Mouse (Mus musculus) heart, embryonic 13.5 days (tissue): ENCODE measurements at regions not wholly inside any gene's neighbourhood (a gene's known extent, or its start where the extent isn't known, plus 50 kb on each side); places are given as distances from the start of the nearest gene placed in this dataset.

ENCODE experiments used
- ATAC-seq: fragments of 200-750 bp; cut with Nextera tagmentation; 2 replicates; pipeline ENCODE4 v1.8.0; 2017; ENCODE audit warnings: moderate TSS enrichment; ENCODE audit not compliant: insufficient number of reproducible peaks, low FRiP score, low TSS enrichment; ENCODE audit errors: extremely low read depth
- H3K27ac ChIP-seq: fragments of 300-500 bp; sonication (generic); replicated peaks from 2 replicates; pipeline ENCODE4 v1.5.1; 2015; ENCODE audit warnings: moderate library complexity, mild to moderate bottlenecking, inconsistent platforms
- H3K27me3 ChIP-seq: fragments of 300-500 bp; sonication (generic); replicated peaks from 2 replicates; pipeline ENCODE4 v1.6.1; 2015; ENCODE audit warnings: mild to moderate bottlenecking, inconsistent platforms
- H3K36me3 ChIP-seq: fragments of 300-500 bp; sonication (generic); 2 replicates; pipeline ENCODE4 v1.6.1; 2015; ENCODE audit warnings: mild to moderate bottlenecking, inconsistent platforms
- H3K4me1 ChIP-seq: fragments of 300-500 bp; sonication (generic); 2 replicates; pipeline ENCODE4 v1.6.1; 2015; ENCODE audit warnings: inconsistent platforms
- H3K4me2 ChIP-seq: fragments of 300-500 bp; sonication (generic); 2 replicates; pipeline ENCODE4 v1.6.1; 2015; ENCODE audit warnings: inconsistent platforms, mild to moderate bottlenecking, moderate library complexity
- H3K4me3 ChIP-seq: fragments of 300-500 bp; sonication (generic); 2 replicates; pipeline ENCODE4 v1.5.1; 2015; ENCODE audit warnings: moderate library complexity, mild to moderate bottlenecking, inconsistent platforms
- H3K9ac ChIP-seq: fragments of 300-500 bp; sonication (generic); 2 replicates; pipeline ENCODE4 v1.6.1; 2015; ENCODE audit warnings: inconsistent platforms, mild to moderate bottlenecking, moderate library complexity
- H3K9me3 ChIP-seq: fragments of 300-500 bp; sonication (generic); 2 replicates; pipeline ENCODE4 v1.6.1; 2016; ENCODE audit warnings: inconsistent platforms
- WGBS: fragments of 180-500 bp; shearing (Covaris S2); methylation state at CpG from one replicate; pipeline ENCODE4 v1.1.7; 2015; ENCODE audit warnings: mixed read lengths; 5-methylcytosine and 5-hydroxymethylcytosine counted together

DNA sequence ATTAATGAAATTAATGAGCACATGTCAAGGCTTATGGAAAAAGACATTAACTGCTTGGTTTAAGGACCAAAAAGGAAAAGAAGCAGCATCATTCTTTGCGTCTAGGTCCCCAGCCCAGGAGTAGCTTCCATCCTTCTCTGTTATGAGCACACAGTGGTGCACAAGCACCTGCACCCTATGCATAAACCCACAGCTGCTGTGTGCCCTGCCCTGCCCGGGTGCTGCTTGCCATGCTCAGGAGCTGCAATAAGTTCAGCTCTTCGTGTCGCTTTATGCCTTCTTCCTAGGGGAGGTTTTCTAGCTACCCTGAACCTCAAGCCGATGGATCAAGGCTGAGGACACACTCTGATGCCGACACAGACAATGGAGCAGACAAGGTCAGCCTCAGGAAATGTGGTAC, 194.8 kb downstream of the Dad1 start:
- no peak for ATAC-seq
- 0 out of 2 replicates have a peak, but pooled peaks cover 3% of the 10 kb centered on the region for H3K27me3 ChIP-seq
- H3K27ac ChIP-seq = no peak overlapping the region
- H3K4me1 ChIP-seq = peaks cover 8% of the 10 kb centered on the region
- H3K4me3 ChIP-seq = no peak overlapping the region
- H3K9me3 ChIP-seq = no peaks in the 10 kb centered on the region
- WGBS = 69% methylated on average over 6 of the region's 6 CpGs
- H3K9ac ChIP-seq = no peak overlapping the region
- H3K36me3 ChIP-seq = no peaks in the 10 kb centered on the region
- no peak overlapping the region for H3K4me2 ChIP-seq

DNA sequence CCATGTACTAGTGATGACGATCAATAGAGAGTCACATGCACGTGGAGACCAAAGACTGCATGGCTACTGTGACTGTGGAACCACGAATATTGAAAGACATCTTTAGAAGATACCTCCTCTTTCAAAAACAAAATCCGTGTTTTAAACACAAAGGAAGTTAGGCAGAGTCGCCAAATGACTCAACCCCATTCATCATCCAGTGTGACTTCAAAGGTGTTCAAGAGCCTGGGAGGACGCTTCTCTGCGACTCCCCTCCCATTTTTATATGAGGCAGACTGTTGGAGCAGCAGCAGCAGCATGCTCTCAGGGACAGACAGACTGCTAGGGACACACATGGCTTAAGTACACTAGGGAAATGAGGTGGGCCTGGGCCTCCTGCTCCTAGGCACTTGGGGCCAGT, 197.2 kb downstream of the Dad1 start:
- Histone ChIP-seq H3K27ac (no peak overlapping the region), H3K4me2 (no peak overlapping the region), H3K4me1 (no peaks in the 10 kb centered on the region), H3K27me3 (0 out of 2 replicates have a peak, but pooled peaks cover 3% of the 10 kb centered on the region), H3K9me3 (no peaks in the 10 kb centered on the region), H3K4me3 (no peak overlapping the region), H3K9ac (no peak overlapping the region), H3K36me3 (no peaks in the 10 kb centered on the region)
- ATAC-seq = no peak
- 69% methylated on average over 7 of the region's 7 CpGs for WGBS

DNA sequence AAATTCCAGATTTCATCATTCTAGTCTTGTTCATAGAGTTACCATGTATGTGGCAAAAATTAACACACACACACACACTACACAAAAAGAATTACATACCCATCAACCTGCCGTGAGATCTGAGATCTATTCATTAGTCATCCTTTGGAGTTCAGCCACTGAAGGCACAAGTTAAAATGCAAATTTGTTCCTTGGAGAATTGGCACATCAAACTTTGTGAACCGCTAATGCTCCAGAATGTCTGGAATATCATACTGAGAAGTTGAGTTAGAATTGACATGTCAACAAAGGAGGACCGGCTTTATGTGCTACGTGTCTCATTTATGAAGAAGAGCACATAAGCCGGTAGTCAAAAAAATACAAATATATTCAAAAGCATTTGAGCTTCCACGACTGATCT, 198.5 kb downstream of the Dad1 start:
- WGBS = 80% methylated on average over 6 of the region's 6 CpGs
- Histone ChIP-seq H3K36me3 (no peaks in the 10 kb centered on the region), H3K4me2 (no peak overlapping the region), H3K9me3 (no peaks in the 10 kb centered on the region), H3K27ac (no peak overlapping the region), H3K9ac (no peak overlapping the region), H3K27me3 (0 out of 2 replicates have a peak, but pooled peaks cover 3% of the 10 kb centered on the region), H3K4me1 (no peaks in the 10 kb centered on the region), H3K4me3 (no peak overlapping the region)
- ATAC-seq = no peak

DNA sequence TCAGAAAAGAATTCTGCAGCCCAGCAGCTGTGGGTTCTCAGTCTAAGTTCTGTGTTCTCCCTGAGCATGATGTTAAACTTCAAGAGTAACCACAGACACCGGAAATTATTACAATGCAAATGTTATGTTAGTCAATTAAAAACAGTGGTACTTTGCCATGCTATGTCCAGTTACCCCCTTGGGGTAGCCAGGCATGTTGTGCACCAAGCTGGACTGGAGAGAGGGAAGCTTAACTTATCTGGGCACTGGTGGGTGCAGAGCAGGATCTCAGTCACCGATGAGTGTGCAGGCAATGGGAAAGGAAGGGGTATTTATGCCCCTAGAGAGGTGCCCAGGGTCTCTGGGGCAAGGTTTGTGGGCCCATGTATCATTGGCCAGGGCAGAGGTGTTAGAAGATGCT, 211.6 kb downstream of the Dad1 start:
- Histone ChIP-seq H3K4me2 (no peak overlapping the region), H3K4me1 (no peaks in the 10 kb centered on the region), H3K4me3 (no peak overlapping the region), H3K27me3 (no peaks in the 10 kb centered on the region), H3K27ac (no peak overlapping the region), H3K9ac (no peak overlapping the region), H3K9me3 (no peaks in the 10 kb centered on the region), H3K36me3 (no peaks in the 10 kb centered on the region)
- 86% methylated on average over 2 of the region's 2 CpGs for WGBS
- no peak for ATAC-seq

DNA sequence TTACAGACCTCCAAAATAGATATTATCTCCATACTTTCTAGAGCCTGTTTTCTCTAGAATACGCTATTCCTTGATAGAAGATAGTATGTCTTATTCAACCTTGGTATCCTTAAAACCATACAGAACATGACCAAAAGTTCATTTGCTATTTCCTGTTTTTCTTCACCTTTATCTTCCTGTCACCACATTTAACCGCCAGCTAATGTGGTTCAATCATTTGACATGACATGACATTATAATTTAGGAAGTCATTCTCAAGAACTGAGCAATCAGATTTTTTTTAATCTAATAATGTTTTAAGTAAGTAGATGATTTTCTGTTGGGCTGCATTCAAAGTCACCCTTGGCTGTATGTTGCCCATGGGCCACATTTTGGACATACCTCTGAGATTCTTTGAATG, 213.3 kb downstream of the Dad1 start:
- Histone ChIP-seq H3K27ac (no peak overlapping the region), H3K27me3 (no peaks in the 10 kb centered on the region), H3K36me3 (no peaks in the 10 kb centered on the region), H3K4me3 (no peak overlapping the region), H3K4me2 (no peak overlapping the region), H3K4me1 (no peaks in the 10 kb centered on the region), H3K9ac (no peak overlapping the region), H3K9me3 (no peaks in the 10 kb centered on the region)
- WGBS = 50% methylated on average over 2 of the region's 2 CpGs
- no peak for ATAC-seq

DNA sequence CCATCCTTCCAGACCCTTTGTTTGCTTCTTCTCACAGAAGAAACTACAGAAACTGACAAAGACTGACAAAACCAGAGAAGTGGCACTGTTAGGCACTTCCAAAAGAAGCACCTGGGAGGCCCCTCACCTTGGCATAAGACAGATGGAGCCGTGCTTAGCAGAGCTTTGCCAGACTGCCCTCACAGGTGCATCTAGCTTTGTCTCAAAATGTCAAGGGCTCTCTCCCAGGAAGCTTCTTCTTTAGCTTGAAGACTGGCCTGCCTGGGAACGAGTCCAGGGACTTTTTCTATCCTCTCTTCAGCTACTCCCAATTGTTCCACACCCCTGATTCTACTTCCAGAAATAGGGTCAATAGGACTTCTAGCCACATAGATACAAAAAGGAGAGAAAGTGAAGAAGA, 219.4 kb downstream of the Dad1 start:
- H3K9me3 ChIP-seq = no peaks in the 10 kb centered on the region
- no peak for ATAC-seq
- H3K4me2 ChIP-seq = no peak overlapping the region
- no peaks in the 10 kb centered on the region for H3K27me3 ChIP-seq
- no peaks in the 10 kb centered on the region for H3K36me3 ChIP-seq
- no peaks in the 10 kb centered on the region for H3K4me1 ChIP-seq
- H3K27ac ChIP-seq = no peak overlapping the region
- H3K4me3 ChIP-seq = no peak overlapping the region
- H3K9ac ChIP-seq = no peak overlapping the region
- WGBS = 65% methylated on average over 2 of the region's 2 CpGs

DNA sequence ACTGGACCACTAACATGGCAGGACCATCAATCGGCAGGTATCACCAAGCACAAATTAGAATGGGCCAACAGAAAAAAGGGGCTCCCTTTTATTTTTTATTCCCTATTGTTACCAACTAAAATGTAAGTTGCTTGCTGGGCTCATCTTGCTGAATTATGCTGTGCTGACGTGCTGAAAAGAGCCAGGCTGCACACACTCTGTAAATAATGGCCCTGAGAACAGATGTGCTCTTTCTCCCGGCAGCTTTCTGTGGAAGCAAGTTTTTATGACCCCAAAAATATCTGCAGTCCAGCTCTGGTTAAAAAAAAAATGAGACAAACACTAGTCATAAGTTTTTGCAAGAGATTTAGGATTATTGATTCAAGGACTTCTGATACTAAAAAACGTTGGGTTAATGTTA, 230.4 kb downstream of the Dad1 start:
- no peak overlapping the region for H3K27ac ChIP-seq
- no peak overlapping the region for H3K4me3 ChIP-seq

DNA sequence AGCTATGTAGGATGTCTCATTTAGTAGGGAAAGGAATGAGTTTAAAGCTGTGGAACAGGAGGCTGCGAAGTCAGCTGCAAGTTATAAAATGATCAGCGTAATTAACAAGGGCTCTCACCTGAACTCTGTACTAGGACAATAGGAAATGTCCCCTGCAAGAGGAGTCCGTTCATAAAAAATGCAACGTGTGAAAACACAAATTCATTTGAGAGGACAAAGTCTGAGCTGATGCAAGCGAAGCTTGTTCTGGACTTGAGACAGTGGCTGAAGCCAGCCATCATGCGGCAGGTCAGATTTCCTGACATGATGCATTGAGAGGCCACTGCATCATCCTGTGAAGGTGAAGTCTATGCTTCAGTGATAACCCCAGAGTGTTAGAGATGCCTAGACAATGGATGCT, 232.5 kb downstream of the Dad1 start:
- Histone ChIP-seq H3K9me3 (no peaks in the 10 kb centered on the region), H3K36me3 (no peaks in the 10 kb centered on the region), H3K27ac (no peak overlapping the region), H3K4me1 (no peaks in the 10 kb centered on the region), H3K9ac (no peak overlapping the region), H3K27me3 (no peaks in the 10 kb centered on the region), H3K4me2 (no peak overlapping the region), H3K4me3 (no peak overlapping the region)
- 84% methylated on average over 6 of the region's 6 CpGs for WGBS
- ATAC-seq = no peak

More for the DNA sequence above, 230.4 kb downstream of the Dad1 start:
- no peaks in the 10 kb centered on the region for H3K9me3 ChIP-seq
- no peak overlapping the region for H3K4me2 ChIP-seq
- no peak for ATAC-seq
- H3K27me3 ChIP-seq = no peaks in the 10 kb centered on the region
- H3K4me1 ChIP-seq = no peaks in the 10 kb centered on the region
- no peaks in the 10 kb centered on the region for H3K36me3 ChIP-seq
- no peak overlapping the region for H3K9ac ChIP-seq
- 60% methylated on average over 4 of the region's 4 CpGs for WGBS

DNA sequence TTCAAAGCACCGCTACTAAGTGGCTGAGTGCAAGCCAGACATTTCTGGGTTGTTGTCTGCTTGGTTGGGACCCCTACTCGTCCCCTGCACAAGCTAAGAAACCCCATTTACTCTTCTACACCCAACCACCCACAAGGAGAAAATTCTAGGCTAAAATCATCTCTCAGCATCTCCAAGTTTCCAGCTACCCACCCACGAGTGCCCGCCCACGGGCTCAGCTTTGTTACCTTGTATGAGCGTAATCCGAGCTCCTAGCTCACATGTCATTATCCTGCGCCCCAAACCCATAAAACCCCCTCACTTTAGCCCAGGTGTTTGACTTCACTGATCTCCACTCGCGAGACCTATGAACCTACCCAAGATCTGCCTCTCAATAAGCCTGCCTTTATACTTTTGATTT, 239.3 kb downstream of the Dad1 start:
- H3K4me2 ChIP-seq = no peak overlapping the region
- no peak overlapping the region for H3K9ac ChIP-seq
- no peaks in the 10 kb centered on the region for H3K9me3 ChIP-seq
- 78% methylated on average over 10 of the region's 10 CpGs for WGBS
- no peak overlapping the region for H3K27ac ChIP-seq
- no peak for ATAC-seq
- no peaks in the 10 kb centered on the region for H3K36me3 ChIP-seq
- no peaks in the 10 kb centered on the region for H3K27me3 ChIP-seq
- no peaks in the 10 kb centered on the region for H3K4me1 ChIP-seq
- no peak overlapping the region for H3K4me3 ChIP-seq

DNA sequence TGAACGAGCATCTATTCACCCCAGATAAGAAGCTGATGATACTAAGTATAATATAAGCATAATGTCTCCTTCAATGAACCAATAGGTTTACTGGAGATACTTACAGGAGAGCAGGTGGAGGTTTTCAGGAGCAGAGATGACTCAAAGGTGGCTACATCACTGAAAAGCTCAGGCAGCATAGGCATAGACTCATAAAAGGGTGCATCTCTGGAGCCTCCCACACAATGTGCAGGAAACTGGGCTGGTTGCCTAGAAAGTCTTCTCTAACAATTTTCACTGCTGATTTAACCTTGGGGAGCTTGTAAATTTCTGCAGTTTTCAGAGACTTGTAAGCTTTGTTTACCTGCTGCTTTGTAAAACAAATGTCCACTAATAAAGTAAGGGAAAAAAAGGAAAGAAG, 251.8 kb downstream of the Dad1 start:
- H3K9me3 ChIP-seq = no peaks in the 10 kb centered on the region
- ATAC-seq = no peak
- no peak overlapping the region for H3K4me3 ChIP-seq
- H3K4me1 ChIP-seq = no peaks in the 10 kb centered on the region
- no peaks in the 10 kb centered on the region for H3K27me3 ChIP-seq
- H3K27ac ChIP-seq = no peak overlapping the region
- 68% methylated on average over 1 of the region's 1 CpGs for WGBS
- no peak overlapping the region for H3K9ac ChIP-seq
- no peak overlapping the region for H3K4me2 ChIP-seq
- H3K36me3 ChIP-seq = no peaks in the 10 kb centered on the region

DNA sequence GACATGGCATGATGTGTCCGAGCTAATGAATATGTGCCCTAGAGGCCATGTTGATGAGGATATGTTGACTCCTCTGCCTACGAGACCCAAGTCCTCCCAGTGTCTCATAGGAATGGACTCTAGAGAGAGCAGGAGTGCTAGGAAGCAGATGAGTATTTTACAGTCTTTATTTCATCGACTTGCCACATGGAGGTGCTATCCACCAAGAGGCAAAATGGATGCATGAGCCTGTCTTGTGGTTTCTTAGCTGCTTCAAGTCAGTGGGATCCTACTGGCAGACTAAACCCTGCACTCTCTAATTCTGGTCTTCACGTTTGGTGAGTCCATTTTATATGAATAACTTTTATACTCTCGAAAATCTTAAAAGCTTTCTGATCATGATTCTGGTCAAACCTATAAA, 253.4 kb downstream of the Dad1 start:
- no peak overlapping the region for H3K4me3 ChIP-seq
- ATAC-seq = no peak
- WGBS = 60% methylated on average over 5 of the region's 5 CpGs
- H3K27me3 ChIP-seq = no peaks in the 10 kb centered on the region
- H3K4me2 ChIP-seq = no peak overlapping the region
- H3K27ac ChIP-seq = no peak overlapping the region
- no peaks in the 10 kb centered on the region for H3K9me3 ChIP-seq
- no peaks in the 10 kb centered on the region for H3K36me3 ChIP-seq
- no peaks in the 10 kb centered on the region for H3K4me1 ChIP-seq
- H3K9ac ChIP-seq = no peak overlapping the region

DNA sequence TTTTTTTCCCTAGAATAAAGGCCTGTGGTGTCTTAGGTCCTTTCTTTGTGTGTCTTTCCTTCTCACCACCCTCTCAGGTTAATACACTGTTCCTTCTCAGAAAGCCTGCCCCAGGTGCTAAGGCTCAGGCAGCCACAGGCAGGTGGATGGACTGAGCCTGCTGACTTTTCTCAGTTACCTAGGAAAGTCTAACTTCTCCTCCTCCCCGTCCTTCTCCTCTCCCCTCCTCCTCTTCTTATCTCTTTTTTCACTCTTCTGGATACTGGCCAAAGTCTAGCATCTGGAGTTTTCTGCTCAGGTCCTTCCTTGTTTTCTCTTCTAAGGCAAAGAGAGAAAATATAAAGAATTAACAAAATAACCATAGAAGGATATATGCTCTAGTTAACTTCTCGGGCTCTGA, 260.5 kb downstream of the Dad1 start:
- WGBS = 43% methylated on average over 2 of the region's 2 CpGs
- H3K4me2 ChIP-seq = no peak overlapping the region
- ATAC-seq = no peak
- H3K4me3 ChIP-seq = no peak overlapping the region
- no peaks in the 10 kb centered on the region for H3K27me3 ChIP-seq
- H3K9me3 ChIP-seq = no peaks in the 10 kb centered on the region
- H3K4me1 ChIP-seq = no peaks in the 10 kb centered on the region
- H3K27ac ChIP-seq = no peak overlapping the region
- H3K9ac ChIP-seq = no peak overlapping the region
- no peaks in the 10 kb centered on the region for H3K36me3 ChIP-seq
